Mouse (Mus musculus) cerebellum, adult 2 months (tissue): ENCODE measurements at regions not wholly inside any gene's neighbourhood (a gene's known extent, or its start where the extent isn't known, plus 50 kb on each side); places are given as distances from the start of the nearest gene placed in this dataset.

Source experiments
- DNase-seq, 2 experiments: peaks; one replicate each; pipeline ENCODE4 v3.0.0; 2021
- H3K27ac ChIP-seq: fragments of 200-500 bp; 2 replicates; pipeline ENCODE4 v1.5.1; 2012; ENCODE audit warnings: low read length, control low read depth, inconsistent platforms; ENCODE audit not compliant: insufficient read depth
- H3K27me3 ChIP-seq: fragments of 200-500 bp; 2 replicates; pipeline ENCODE4 v1.6.1; 2012; ENCODE audit warnings: inconsistent platforms, mild to moderate bottlenecking, low read length, moderate library complexity; ENCODE audit not compliant: control insufficient read depth, insufficient read depth
- H3K4me1 ChIP-seq: fragments of 200-500 bp; 2 replicates; pipeline ENCODE4 v1.6.1; 2011; ENCODE audit warnings: low read length; ENCODE audit not compliant: control insufficient read depth, insufficient read depth
- H3K4me3 ChIP-seq: fragments of 200-500 bp; replicated peaks from 2 replicates; pipeline ENCODE3; 2011; ENCODE audit warnings: mild to moderate bottlenecking, low read depth, low read length, control low read depth; ENCODE audit not compliant: insufficient read depth
- CTCF ChIP-seq: fragments of 200-500 bp; IDR thresholded peaks from 2 replicates; pipeline ENCODE4 v1.5.1; 2011; ENCODE audit warnings: low read depth, mild to moderate bottlenecking, control low read depth, low read length, moderate library complexity, borderline replicate concordance; ENCODE audit not compliant: insufficient read depth
- POLR2A ChIP-seq: fragments of 200-500 bp; IDR thresholded peaks from 2 replicates; pipeline ENCODE4 v1.6.1; 2011; ENCODE audit warnings: low read length, control low read depth, borderline replicate concordance; ENCODE audit not compliant: insufficient read depth
- WGBS: fragments of 180-500 bp; shearing (Covaris S2); methylation state at CpG from one replicate; pipeline ENCODE4 v1.1.7; 2018; 5-methylcytosine and 5-hydroxymethylcytosine counted together

GRCm38 (mm10) chr14:29900931-29901330, 67.2 kb upstream of the Selenok start:
- no peaks in the 10 kb centered on the region; the same call in 1 of the 2 replicates for H3K27me3 ChIP-seq
- peak; percentile 14 to 60 for DNase-seq
- 13% methylated on average over 6 of the region's 6 CpGs for WGBS
- no peak for TF ChIP-seq POLR2A
- no peak overlapping the region for H3K27ac ChIP-seq
- no peak overlapping the region for H3K4me3 ChIP-seq
- no peaks in the 10 kb centered on the region for H3K4me1 ChIP-seq

- DNase-seq, result no peak
- Histone ChIP-seq H3K4me1 (no peaks in the 10 kb centered on the region), H3K4me3 (no peak overlapping the region), H3K27ac (no peak overlapping the region), H3K27me3 (no peaks in the 10 kb centered on the region; the same call in 1 of the 2 replicates)
- TF ChIP-seq POLR2A, result no peak
- no peak for TF ChIP-seq CTCF
- 81% methylated on average over 3 of the region's 3 CpGs for WGBS
These were observed 64.5 kb upstream of the Selenok start for GRCm38 (mm10) chr14:29903574-29903973.

- H3K27me3 ChIP-seq, result no peaks in the 10 kb centered on the region; the same call in 1 of the 2 replicates
- H3K27ac ChIP-seq, result no peak overlapping the region
- TF ChIP-seq POLR2A (no peak), CTCF (no peak)
- no peak for DNase-seq
- 54% methylated on average over 6 of the region's 6 CpGs for WGBS
- no peak overlapping the region for H3K4me3 ChIP-seq
- no peaks in the 10 kb centered on the region for H3K4me1 ChIP-seq
These were observed 63.3 kb upstream of the Selenok start for GRCm38 (mm10) chr14:29904856-29905255.

- Histone ChIP-seq H3K27ac (no peak overlapping the region), H3K4me1 (no peaks in the 10 kb centered on the region), H3K4me3 (no peak overlapping the region), H3K27me3 (no peaks in the 10 kb centered on the region)
- TF ChIP-seq CTCF (no peak), POLR2A (no peak)
- no peak for DNase-seq
- 57% methylated on average over 8 of the region's 8 CpGs for WGBS
These were observed 58.4 kb upstream of the Selenok start for GRCm38 (mm10) chr14:29909741-29910140.
